Mouse (Mus musculus) spleen, adult 2 months (tissue): ENCODE data around the gene Grid2. TPM values are rescaled to one million over a fixed set of nuclear protein-coding genes. Genes with fewer than 3 reads are reported as not detected.

Experiments used
- DNase-seq, 2 experiments: peaks; one replicate each; pipeline versions ENCODE4 v3.0.0 to v3.0.0-alpha.2; 2012 to 2021; ENCODE audit warnings: low spot score in 2 of 2, low read depth in 1 of 2
- H3K27ac ChIP-seq: fragments of 200-500 bp; 2 replicates; pipeline ENCODE4 v1.5.1; 2012; ENCODE audit warnings: low read length, inconsistent platforms; ENCODE audit not compliant: insufficient read depth
- H3K27me3 ChIP-seq: fragments of 200-500 bp; 2 replicates; pipeline ENCODE4 v1.6.1; 2012; ENCODE audit warnings: mild to moderate bottlenecking, moderate library complexity, low read length, inconsistent platforms; ENCODE audit not compliant: control insufficient read depth, insufficient read depth
- H3K36me3 ChIP-seq: fragments of 200-500 bp; 2 replicates; pipeline ENCODE4 v1.6.1; 2012; ENCODE audit warnings: mild to moderate bottlenecking, low read length, inconsistent platforms; ENCODE audit not compliant: control insufficient read depth, insufficient read depth
- H3K4me1 ChIP-seq: fragments of 200-500 bp; 2 replicates; pipeline ENCODE4 v1.6.1; 2011; ENCODE audit warnings: inconsistent platforms; ENCODE audit not compliant: control insufficient read depth, insufficient read depth, insufficient read length
- H3K4me3 ChIP-seq: fragments of 200-500 bp; 2 replicates; pipeline ENCODE4 v1.5.1; 2011; ENCODE audit warnings: mild to moderate bottlenecking, inconsistent platforms; ENCODE audit not compliant: insufficient read depth, insufficient read length; ENCODE audit errors: extremely low read depth
- CTCF ChIP-seq: fragments of 200-500 bp; IDR thresholded peaks from 2 replicates; pipeline ENCODE4 v1.5.1; 2011; ENCODE audit warnings: mild to moderate bottlenecking, inconsistent platforms; ENCODE audit not compliant: insufficient read depth, insufficient read length, insufficient replicate concordance; ENCODE audit errors: extremely low read depth
- POLR2A ChIP-seq: fragments of 200-500 bp; IDR thresholded peaks from 2 replicates; pipeline ENCODE4 v1.6.1; 2011; ENCODE audit warnings: low read depth, low read length, inconsistent platforms
- WGBS: fragments of 180-500 bp; shearing (Covaris S2); methylation state at CpG from one replicate; pipeline ENCODE4 v1.1.7; 2018; 5-methylcytosine and 5-hydroxymethylcytosine counted together
- polyA plus RNA-seq: library from polyadenylated mRNA; depleted of rRNA; stranded (reverse); fragments of >200 nt; gene quantifications from 2 replicates; pipeline ENCODE4 v1.2.3, GENCODE M21; 2012

The Grid2 gene
- polyA plus RNA-seq, 1 experiment: 0.07 TPM

DNA sequence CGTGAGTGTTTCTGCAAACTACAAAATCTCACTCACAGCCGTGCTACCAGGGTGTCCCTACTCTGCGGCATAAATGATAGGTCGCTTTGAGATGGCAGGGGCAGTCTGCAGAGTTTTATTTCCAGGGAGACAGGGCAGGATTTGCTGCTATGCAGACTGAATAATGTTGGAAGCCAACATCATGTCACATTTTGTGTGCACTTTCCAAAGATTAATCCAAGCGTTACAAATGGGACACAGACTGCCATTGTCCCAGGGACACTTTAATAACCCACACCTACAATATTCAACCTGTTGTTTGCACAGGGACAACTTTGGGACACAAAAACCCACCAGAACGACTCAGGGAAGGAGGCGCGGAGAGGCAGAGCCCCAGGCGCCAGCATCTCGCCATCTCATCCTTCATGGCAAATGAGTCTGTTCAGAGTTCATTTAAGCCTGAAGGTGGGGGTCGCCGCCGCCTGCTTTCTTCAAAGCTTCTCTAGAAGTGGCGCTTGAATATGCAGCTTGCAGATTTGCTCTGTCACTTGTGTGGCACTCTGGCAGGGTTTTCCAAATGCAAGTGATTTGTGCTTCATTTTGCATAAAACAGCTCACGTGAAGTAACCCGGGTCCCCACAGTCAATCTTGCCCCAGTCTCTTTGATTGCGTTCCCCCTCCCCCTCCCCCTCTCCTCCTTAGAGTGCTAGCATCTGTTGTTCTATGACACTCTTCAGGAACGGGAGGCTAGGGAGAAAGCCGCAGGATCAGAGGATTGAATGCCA is 1432.7 kb downstream of the Grid2 start:
- DNase-seq: no peak
- 14% methylated on average over 19 of the region's 19 CpGs for WGBS
- no peak overlapping the region for H3K4me3 ChIP-seq
- TF ChIP-seq POLR2A (no peak), CTCF (no peak)
- H3K27ac ChIP-seq: no peak overlapping the region
- no peaks in the 10 kb centered on the region for H3K36me3 ChIP-seq
- H3K27me3 ChIP-seq: no peaks in the 10 kb centered on the region
- H3K4me1 ChIP-seq: no peaks in the 10 kb centered on the region

DNA sequence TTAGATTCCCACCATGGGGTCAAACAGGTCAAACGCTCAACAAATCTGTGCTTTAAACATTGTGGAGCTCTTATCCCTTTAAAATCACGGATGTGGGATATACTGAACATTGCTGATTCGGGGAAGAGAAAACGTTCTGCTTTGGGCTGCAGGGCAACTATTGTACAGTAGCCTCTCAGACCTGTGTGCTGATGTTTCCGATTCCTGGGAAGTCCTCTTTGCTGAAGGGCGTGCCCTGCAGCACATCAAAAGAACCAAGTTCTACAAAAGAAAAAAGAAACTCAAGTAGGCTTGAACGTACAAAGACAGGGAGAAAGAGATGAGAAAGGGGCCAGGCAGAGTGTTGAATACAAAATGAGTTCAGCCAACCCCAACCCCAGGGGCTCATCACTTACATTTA is 1439.0 kb downstream of the Grid2 start:
- Histone ChIP-seq H3K36me3 (no peaks in the 10 kb centered on the region), H3K27me3 (no peaks in the 10 kb centered on the region), H3K27ac (no peak overlapping the region), H3K4me1 (no peaks in the 10 kb centered on the region), H3K4me3 (no peak overlapping the region)
- no peak for DNase-seq
- TF ChIP-seq POLR2A (no peak), CTCF (no peak)
- 72% methylated on average over 7 of the region's 7 CpGs for WGBS

GRCm38 (mm10) chr6:64703659-64704058 is 1448.0 kb downstream of the Grid2 start:
- Histone ChIP-seq H3K27me3 (no peaks in the 10 kb centered on the region), H3K4me1 (no peaks in the 10 kb centered on the region), H3K4me3 (no peak overlapping the region), H3K36me3 (no peaks in the 10 kb centered on the region), H3K27ac (no peak overlapping the region)
- no peak for DNase-seq
- 76% methylated on average over 2 of the region's 2 CpGs for WGBS
- TF ChIP-seq POLR2A (no peak), CTCF (no peak)

DNA sequence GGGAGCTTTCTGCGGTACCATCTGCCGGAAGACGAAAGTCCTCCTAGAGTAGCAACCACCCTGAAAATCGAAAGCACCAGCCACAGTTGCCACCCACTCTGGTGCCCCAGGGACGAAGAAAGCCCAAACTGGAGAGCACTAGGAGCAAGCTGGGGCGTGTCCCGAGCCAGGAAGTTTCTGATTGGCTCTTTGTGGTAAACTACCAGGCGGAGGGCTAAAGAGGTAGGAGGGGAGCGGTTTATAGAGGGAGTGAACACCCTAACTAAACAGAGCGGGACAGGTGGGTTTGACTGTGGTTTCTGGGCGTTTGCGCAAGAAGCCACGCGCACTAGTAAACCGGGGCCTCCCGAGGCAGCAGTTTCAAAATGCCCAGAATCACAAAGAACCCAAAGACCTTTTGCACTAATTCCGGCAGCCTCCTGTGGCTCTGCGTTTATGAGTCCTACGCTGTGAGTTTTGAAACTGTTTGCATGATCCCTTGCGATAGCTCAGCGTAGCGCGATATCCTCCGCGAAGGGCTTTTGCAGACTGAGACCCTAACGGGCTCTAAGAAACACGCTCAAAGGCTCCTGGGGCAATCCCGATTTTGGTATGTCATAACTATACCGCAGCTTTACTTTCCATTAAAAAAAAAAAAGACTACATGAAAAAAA is 1472.2 kb downstream of the Grid2 start:
- Histone ChIP-seq H3K27ac (no peak overlapping the region), H3K4me1 (no peaks in the 10 kb centered on the region), H3K27me3 (peaks cover 18% of the 10 kb centered on the region), H3K4me3 (no peak overlapping the region), H3K36me3 (no peaks in the 10 kb centered on the region)
- WGBS: under 1% methylated on average over 29 of the region's 29 CpGs
- TF ChIP-seq CTCF: no peak
- no peak for TF ChIP-seq POLR2A
- DNase-seq: no peak

DNA sequence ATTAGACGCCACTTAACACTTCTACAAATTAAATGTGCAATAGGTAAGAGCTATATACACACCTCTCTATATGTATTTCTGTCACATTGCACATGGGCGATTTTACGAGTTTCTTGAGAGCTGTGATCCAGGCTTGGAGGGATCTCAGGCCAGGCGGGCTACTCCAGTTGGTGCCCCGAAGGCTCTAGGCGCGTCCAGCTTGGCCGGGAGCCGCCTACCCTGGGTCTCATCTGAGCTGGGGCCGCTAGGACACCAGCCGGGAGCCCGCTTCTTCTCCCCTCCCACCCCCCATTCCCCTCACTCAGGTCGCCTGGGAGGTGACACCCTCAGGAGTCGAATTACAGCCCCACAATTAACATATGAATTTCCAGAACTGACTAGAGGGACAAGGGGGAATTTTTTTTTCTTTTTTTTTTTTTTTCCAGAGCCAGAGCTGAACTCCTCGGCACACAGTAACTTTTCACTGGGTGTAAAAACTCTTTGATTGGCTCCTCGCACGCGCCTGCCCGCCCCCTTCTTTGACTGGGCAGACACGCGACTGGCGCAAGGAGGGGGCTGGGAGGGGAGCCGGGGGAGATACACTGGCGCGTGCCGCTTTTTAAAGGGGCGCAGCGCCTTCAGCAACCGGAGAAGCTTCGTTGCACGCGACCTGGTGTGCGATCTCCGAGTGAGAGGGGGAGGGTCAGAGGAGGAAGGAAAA is 1473.0 kb downstream of the Grid2 start, which contains the start of gene Atoh1:
Atoh1 (plus strand) TSS at position 627 of the 700 bp plus-strand sequence.
- Histone ChIP-seq H3K4me3 (peak within 1 kb of the TSS; percentile 17; the same call in 1 of the 2 replicates), H3K36me3 (no peaks in the 10 kb centered on the region), H3K27ac (no peak within 1 kb of the TSS), H3K27me3 (peaks cover 19% of the 10 kb centered on the region), H3K4me1 (no peaks in the 10 kb centered on the region)
- no peak for DNase-seq
- WGBS: 2% methylated on average over 34 of the region's 34 CpGs
- no peak for TF ChIP-seq CTCF

GRCm38 (mm10) chr6:64729231-64730011 is 1473.7 kb downstream of the Grid2 start:
- Histone ChIP-seq H3K4me3 (0 out of 2 replicates have a peak overlapping the region, but pooled peaks have one; percentile 1), H3K27ac (no peak overlapping the region), H3K4me1 (no peaks in the 10 kb centered on the region), H3K36me3 (no peaks in the 10 kb centered on the region), H3K27me3 (peaks cover 20% of the 10 kb centered on the region)
- DNase-seq: no peak
- TF ChIP-seq CTCF: no peak
- TF ChIP-seq POLR2A: no peak
- under 1% methylated on average over 53 of the region's 53 CpGs for whole genome bisulfite sequencing
